Mouse (Mus musculus): ENCODE measurements around the gene Btbd35f20.
"Not testable (repeated sequence)": the region's sequence is repeated elsewhere in the genome, so short reads cannot be mapped to it uniquely, and the experiment has no call there.

Btbd35f20 gene

GRCm38 (mm10) chrX:4291145-4291544, at the start of gene Btbd35f20:
Btbd35f20 (minus strand) TSS chrX:4291245.
- not testable (repeated sequence) for DNase-seq (ENCODE audit: low spot score)

Measured in lung, postnatal 25 days (tissue).